Mouse (Mus musculus) mouse trophoblast stem cell (cell line): Measurements from ENCODE around the gene Cops6.

Experiments used
- in situ Hi-C, 2 experiments: fragments of 300-500 bp; cut with MseI, MboI; formaldehyde crosslinking; loops; 2 replicates in 1 of 2; 3 replicates in 1 of 2; pipeline ENCODE4 v1.15.1; 2025

Cops6 gene

GRCm38 (mm10) chr5:138187661-138188306 is 26.9 kb downstream of the Cops6 start:
- in situ Hi-C loops = no loop called here

GRCm38 (mm10) chr5:138193771-138194727 is 33.2 kb downstream of the Cops6 start, which contains the start of gene Mblac1:
TSS of gene Mblac1 (plus strand) at chr5:138194314.
- in situ Hi-C loops = no loop called here

GRCm38 (mm10) chr5:138194755-138195345 is 34.0 kb downstream of the Cops6 start:
- in situ Hi-C loops = no loop called here

GRCm38 (mm10) chr5:138195463-138195862 is 34.6 kb downstream of the Cops6 start:
- in situ Hi-C loops = no loop called here

- in situ Hi-C loops = no loop called here
Measured at GRCm38 (mm10) chr5:138199576-138199975, 38.7 kb downstream of the Cops6 start.

- in situ Hi-C loops = no loop called here
Measured at GRCm38 (mm10) chr5:138202086-138202485, 41.2 kb downstream of the Cops6 start.

- in situ Hi-C loops = loop anchor here (5.0 kb wide), 1 partner anchor 45 kb away; no protein-coding TSS in a partner anchor
Measured at GRCm38 (mm10) chr5:138207253-138207652, 46.4 kb downstream of the Cops6 start.

GRCm38 (mm10) chr5:138207873-138208272 is 47.0 kb downstream of the Cops6 start:
- in situ Hi-C loops = loop anchor here (5.0 kb wide), 1 partner anchor 44 kb away; no protein-coding TSS in a partner anchor
